Mouse (Mus musculus): ENCODE measurements at regions not wholly inside any gene's neighbourhood (a gene's known extent, or its start where the extent isn't known, plus 50 kb on each side); places are given as distances from the start of the nearest gene placed in this dataset.

DNA sequence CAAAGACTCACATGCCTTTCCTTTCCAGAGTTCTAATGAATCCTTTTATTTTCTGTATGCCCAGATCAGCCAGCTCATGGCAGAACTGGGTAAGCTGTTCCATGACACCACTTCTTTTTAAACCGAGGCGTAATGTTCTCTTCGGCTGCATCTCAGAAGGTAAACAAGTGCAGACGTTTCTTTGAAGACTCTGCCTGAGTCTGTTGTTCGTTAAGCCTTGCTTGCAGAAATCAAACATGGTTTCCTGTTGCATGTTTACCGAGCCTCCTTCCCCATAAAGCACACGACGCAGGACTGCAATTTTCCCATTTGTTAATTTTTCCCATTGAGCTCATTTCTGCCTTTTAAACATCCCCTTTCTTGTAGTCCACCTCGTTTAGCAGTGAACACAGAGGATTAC lies 106.6 kb upstream of the Arglu1 start:
- intact Hi-C loops (cut with DNase I), result no loop called here
- 44% methylated on average over 9 of the region's 9 CpGs for WGBS
- no peaks in the 10 kb centered on the region for H3K79me2 ChIP-seq (replicated peaks; ENCODE audit: control insufficient read depth, insufficient read depth, low read length)
- no peak overlapping the region for H3K4me3 ChIP-seq
- H3K9ac ChIP-seq (ENCODE audit: low read depth, low read length), result no peak overlapping the region
- TF ChIP-seq POLR2A (IDR thresholded peaks at IDR 0.05; ENCODE audit: insufficient read depth, low read depth, low read length) (no peak), CTCF (IDR thresholded peaks at IDR 0.05) (no peak), EP300 (IDR thresholded peaks at IDR 0.05; ENCODE audit: insufficient read depth, low read depth, low read length) (no peak)
- no peak overlapping the region for H3K27ac ChIP-seq
- no peaks in the 10 kb centered on the region for H3K27me3 ChIP-seq (ENCODE audit: control insufficient read depth, insufficient read depth, low read length)
- DNase-seq, result no peak
- peaks cover 3% of the 10 kb centered on the region; the same call in 1 of the 2 replicates for H3K4me1 ChIP-seq (ENCODE audit: control insufficient read depth, insufficient read depth, low read length)
- no peaks in the 10 kb centered on the region for H3K36me3 ChIP-seq (ENCODE audit: control insufficient read depth, insufficient read depth, low read length)

DNA sequence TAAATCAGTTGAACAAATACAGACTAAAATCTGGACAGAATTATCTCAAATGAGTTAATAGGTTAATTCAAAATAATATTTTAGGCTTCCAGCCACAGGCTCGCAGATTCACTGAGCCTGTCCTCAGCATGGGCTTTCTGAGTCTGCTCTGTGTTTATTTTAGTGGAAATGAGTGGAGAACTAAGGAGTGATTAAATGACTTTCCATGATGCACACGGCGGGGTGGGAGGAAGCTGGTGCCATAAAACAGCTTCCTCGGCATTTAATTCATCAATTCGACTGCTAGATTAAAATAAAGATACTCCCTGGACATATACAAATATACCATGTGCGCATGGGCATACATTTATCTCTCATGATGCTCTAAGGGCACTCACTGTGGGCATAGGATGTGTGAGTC lies 104.4 kb upstream of the Arglu1 start:
- intact Hi-C loops (cut with DNase I), result no loop called here
- WGBS, result 49% methylated on average over 6 of the region's 6 CpGs

DNA sequence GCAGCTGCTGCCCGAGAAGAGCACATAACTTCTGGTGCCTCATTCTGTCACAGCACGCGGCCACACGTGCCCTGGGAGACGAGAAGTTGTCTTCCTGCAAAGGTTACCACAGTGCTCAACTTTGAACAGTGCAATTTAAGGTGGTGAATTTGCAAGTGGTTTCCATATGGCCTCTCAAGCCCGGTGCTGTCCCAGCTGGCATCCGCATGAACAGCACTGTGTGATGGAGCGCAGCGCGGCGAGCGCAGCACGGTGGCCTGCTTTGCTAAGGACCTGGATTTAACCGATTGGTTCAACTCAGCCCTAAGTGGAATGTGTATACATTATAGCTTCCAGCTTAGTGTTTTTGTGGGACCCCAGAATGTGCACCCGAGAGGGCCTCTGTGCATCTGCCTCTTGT lies 89.6 kb upstream of the Arglu1 start:
- Histone ChIP-seq H3K4me3 (no peak overlapping the region), H3K4me1 (ENCODE audit: control insufficient read depth, insufficient read depth, low read length) (no peaks in the 10 kb centered on the region), H3K27me3 (ENCODE audit: control insufficient read depth, insufficient read depth, low read length) (no peaks in the 10 kb centered on the region), H3K9ac (ENCODE audit: low read depth, low read length) (no peak overlapping the region), H3K79me2 (replicated peaks; ENCODE audit: control insufficient read depth, insufficient read depth, low read length) (no peaks in the 10 kb centered on the region), H3K36me3 (ENCODE audit: control insufficient read depth, insufficient read depth, low read length) (no peaks in the 10 kb centered on the region), H3K27ac (no peak overlapping the region)
- no peak for TF ChIP-seq EP300 (IDR thresholded peaks at IDR 0.05; ENCODE audit: insufficient read depth, low read depth, low read length)
- TF ChIP-seq CTCF (IDR thresholded peaks at IDR 0.05), result no peak
- no peak for TF ChIP-seq POLR2A (IDR thresholded peaks at IDR 0.05; ENCODE audit: insufficient read depth, low read depth, low read length)
- 93% methylated on average over 15 of the region's 15 CpGs for WGBS
- no peak for DNase-seq
- intact Hi-C loops (cut with DNase I), result no loop called here

More for the DNA sequence above, 104.4 kb upstream of the Arglu1 start:
- DNase-seq, result no peak
- Histone ChIP-seq H3K4me1 (ENCODE audit: control insufficient read depth, insufficient read depth, low read length) (no peaks in the 10 kb centered on the region), H3K4me3 (no peak overlapping the region), H3K27ac (no peak overlapping the region), H3K36me3 (ENCODE audit: control insufficient read depth, insufficient read depth, low read length) (no peaks in the 10 kb centered on the region), H3K9ac (ENCODE audit: low read depth, low read length) (no peak overlapping the region), H3K27me3 (ENCODE audit: control insufficient read depth, insufficient read depth, low read length) (no peaks in the 10 kb centered on the region), H3K79me2 (replicated peaks; ENCODE audit: control insufficient read depth, insufficient read depth, low read length) (no peaks in the 10 kb centered on the region)
- TF ChIP-seq POLR2A (IDR thresholded peaks at IDR 0.05; ENCODE audit: insufficient read depth, low read depth, low read length) (no peak), CTCF (IDR thresholded peaks at IDR 0.05) (no peak), EP300 (IDR thresholded peaks at IDR 0.05; ENCODE audit: insufficient read depth, low read depth, low read length) (no peak)

DNA sequence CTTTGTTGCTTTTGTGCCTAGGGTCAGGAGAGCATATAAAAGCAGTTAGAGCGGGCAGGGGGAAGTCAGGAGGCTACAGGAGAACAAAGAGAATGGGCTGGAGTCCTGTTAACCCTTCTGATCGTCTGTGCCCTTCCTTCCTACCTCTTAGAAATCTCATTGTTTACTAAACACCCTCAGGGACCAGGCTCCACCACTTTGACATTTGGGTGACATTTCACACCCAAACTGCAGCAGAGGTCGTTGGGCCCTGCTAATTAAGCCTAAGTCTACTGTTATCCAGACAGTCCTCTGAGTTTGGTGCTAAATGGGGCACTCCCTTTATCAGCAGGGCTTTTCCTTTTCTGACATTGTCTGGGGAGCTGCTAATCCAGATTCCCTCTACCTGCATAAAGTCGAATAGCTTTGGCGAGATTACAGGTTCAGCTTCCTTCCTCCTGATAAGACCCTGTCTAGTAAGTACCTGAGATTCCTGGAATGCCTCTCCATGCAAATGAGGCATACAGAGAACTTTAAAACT lies 84.2 kb upstream of the Arglu1 start:
- Histone ChIP-seq H3K27me3 (ENCODE audit: control insufficient read depth, insufficient read depth, low read length) (no peaks in the 10 kb centered on the region), H3K36me3 (ENCODE audit: control insufficient read depth, insufficient read depth, low read length) (no peaks in the 10 kb centered on the region), H3K9ac (ENCODE audit: low read depth, low read length) (no peak overlapping the region), H3K27ac (peak overlapping the region; percentile 38; the same call in 1 of the 2 replicates), H3K4me3 (no peak overlapping the region), H3K4me1 (ENCODE audit: control insufficient read depth, insufficient read depth, low read length) (peaks cover 7% of the 10 kb centered on the region), H3K79me2 (replicated peaks; ENCODE audit: control insufficient read depth, insufficient read depth, low read length) (no peaks in the 10 kb centered on the region)
- intact Hi-C loops (cut with DNase I), result loop anchor here (5.0 kb wide), 2 partner anchors 82 to 178 kb away; partner anchors contain the start of gene Arglu1
- 38% methylated on average over 5 of the region's 5 CpGs for WGBS
- TF ChIP-seq POLR2A (IDR thresholded peaks at IDR 0.05; ENCODE audit: insufficient read depth, low read depth, low read length) (no peak), CTCF (IDR thresholded peaks at IDR 0.05) (no peak), EP300 (IDR thresholded peaks at IDR 0.05; ENCODE audit: insufficient read depth, low read depth, low read length) (no peak)
- no peak for DNase-seq

DNA sequence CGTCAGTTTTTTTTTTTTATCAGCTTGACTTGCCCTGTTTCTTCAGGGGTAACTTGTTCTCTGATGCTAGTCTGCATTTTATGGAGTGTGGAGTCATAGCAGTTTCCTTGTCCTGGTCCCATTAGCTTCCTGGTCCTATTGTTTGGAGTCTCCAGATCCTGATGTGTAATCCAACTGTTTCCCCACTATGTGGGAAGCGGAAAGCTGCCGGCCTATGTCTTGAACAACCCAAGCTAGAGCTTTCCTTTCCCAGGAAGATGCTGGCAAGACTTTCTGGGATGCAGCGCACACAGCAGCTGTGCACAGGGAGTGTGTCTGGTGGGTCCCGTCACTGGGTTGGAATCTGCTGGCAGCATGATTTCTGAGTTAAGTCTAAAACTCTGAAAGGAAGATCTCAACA lies 82.1 kb upstream of the Arglu1 start:
- Histone ChIP-seq H3K9ac (ENCODE audit: low read depth, low read length) (no peak overlapping the region), H3K4me3 (no peak overlapping the region), H3K27ac (peak overlapping the region; percentile 70), H3K36me3 (ENCODE audit: control insufficient read depth, insufficient read depth, low read length) (no peaks in the 10 kb centered on the region), H3K79me2 (replicated peaks; ENCODE audit: control insufficient read depth, insufficient read depth, low read length) (no peaks in the 10 kb centered on the region), H3K4me1 (ENCODE audit: control insufficient read depth, insufficient read depth, low read length) (peaks cover 7% of the 10 kb centered on the region), H3K27me3 (ENCODE audit: control insufficient read depth, insufficient read depth, low read length) (no peaks in the 10 kb centered on the region)
- TF ChIP-seq EP300 (IDR thresholded peaks at IDR 0.05; ENCODE audit: insufficient read depth, low read depth, low read length), result peak; percentile 74; the same call in 1 of the 2 replicates
- TF ChIP-seq CTCF (IDR thresholded peaks at IDR 0.05), result no peak
- intact Hi-C loops (cut with DNase I), result loop anchor here (1.0 to 5.0 kb wide), 5 partner anchors 35 to 220 kb away; partner anchors contain the start of gene Arglu1
- peak; percentile 51 to 71 for DNase-seq
- WGBS, result 38% methylated on average over 5 of the region's 5 CpGs

DNA sequence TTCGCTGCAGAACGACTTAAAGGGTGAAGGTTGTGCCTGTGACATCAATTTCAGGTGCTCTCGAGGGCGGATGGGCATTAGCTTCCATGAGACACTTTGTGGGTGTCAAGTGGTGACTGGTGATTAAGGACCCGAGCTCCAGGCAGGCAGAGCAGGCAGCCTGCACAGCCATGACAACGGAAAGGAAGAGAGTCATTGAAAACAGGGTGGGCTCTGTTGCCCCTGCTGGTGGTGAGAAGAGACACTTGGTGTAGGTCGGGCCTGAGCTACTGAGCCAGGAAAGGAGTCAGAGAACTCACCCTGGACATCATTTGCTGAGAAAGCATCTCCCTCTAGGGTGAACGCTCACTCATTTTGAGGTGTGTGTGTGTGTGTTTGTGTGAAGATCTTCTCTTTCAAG lies 80.1 kb upstream of the Arglu1 start:
- DNase-seq, result no peak
- TF ChIP-seq CTCF (IDR thresholded peaks at IDR 0.05), result peak; percentile 43
- TF ChIP-seq EP300 (IDR thresholded peaks at IDR 0.05; ENCODE audit: insufficient read depth, low read depth, low read length), result no peak
- TF ChIP-seq POLR2A (IDR thresholded peaks at IDR 0.05; ENCODE audit: insufficient read depth, low read depth, low read length), result no peak
- WGBS, result 77% methylated on average over 8 of the region's 8 CpGs
- intact Hi-C loops (cut with DNase I), result loop anchor here (5.0 kb wide), 2 partner anchors 78 to 182 kb away; partner anchors contain the start of gene Arglu1
- no peak overlapping the region for H3K27ac ChIP-seq
- H3K9ac ChIP-seq (ENCODE audit: low read depth, low read length), result no peak overlapping the region
- H3K4me1 ChIP-seq (ENCODE audit: control insufficient read depth, insufficient read depth, low read length), result peaks cover 7% of the 10 kb centered on the region
- no peaks in the 10 kb centered on the region for H3K27me3 ChIP-seq (ENCODE audit: control insufficient read depth, insufficient read depth, low read length)
- no peaks in the 10 kb centered on the region for H3K36me3 ChIP-seq (ENCODE audit: control insufficient read depth, insufficient read depth, low read length)
- H3K79me2 ChIP-seq (replicated peaks; ENCODE audit: control insufficient read depth, insufficient read depth, low read length), result no peaks in the 10 kb centered on the region
- H3K4me3 ChIP-seq, result no peak overlapping the region

Data from heart, adult 2 months (tissue).